Mouse (Mus musculus): ENCODE results near the gene Col4a4. TPM values are rescaled to one million over a fixed set of nuclear protein-coding genes. Genes with fewer than 3 reads are reported as not detected.

The Col4a4 gene
- total and polyA plus RNA-seq, 3 experiments: 0.27 TPM; not detected in 2

GRCm38 (mm10) chr1:82412085-82412484 is 174.6 kb downstream of the Col4a4 start:
- TF ChIP-seq GATA2 (IDR thresholded peaks at IDR 0.05; ENCODE audit: borderline replicate concordance, low read depth, low read length) (no peak), CTCF (IDR thresholded peaks at IDR 0.05; ENCODE audit: low read depth, low read length) (no peak)
- no peak for DNase-seq (ENCODE audit: low spot score)
- no peak overlapping the region for H3K4me3 ChIP-seq (ENCODE audit: low read depth, low read length)
- H3K9me3 ChIP-seq (replicated peaks): no peaks in the 10 kb centered on the region
- H3K4me1 ChIP-seq (ENCODE audit: insufficient read depth, low read depth, low read length): no peaks in the 10 kb centered on the region
- H3K27me3 ChIP-seq (ENCODE audit: insufficient read depth, low read length): no peaks in the 10 kb centered on the region
- H3K36me3 ChIP-seq (replicated peaks): peaks cover 65% of the 10 kb centered on the region
- no peak for ATAC-seq (ENCODE audit: extremely low read depth, insufficient number of reproducible peaks, low FRiP score, poor library complexity, severe bottlenecking)

DNA sequence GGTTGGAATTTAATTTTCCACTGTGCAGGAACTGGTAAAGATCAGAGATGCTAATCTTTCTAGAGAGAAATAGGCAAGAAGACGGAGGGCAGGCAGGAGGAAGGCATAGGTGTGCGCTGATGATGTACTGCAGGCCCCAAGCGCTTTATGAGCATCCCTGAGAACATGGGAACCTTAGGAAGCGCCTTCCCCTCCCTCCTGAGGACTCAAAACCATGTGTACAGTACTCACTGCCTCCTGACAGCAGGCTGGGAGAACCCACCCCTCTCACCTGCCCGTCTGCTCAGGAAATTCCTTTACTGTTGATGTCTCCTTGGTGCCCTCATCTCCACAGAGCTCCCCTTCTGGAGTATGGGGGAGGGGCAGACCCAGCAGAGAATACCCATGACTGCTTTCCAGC is 175.1 kb downstream of the Col4a4 start:
- no peak for TF ChIP-seq TAL1 (conservative IDR thresholded peaks at IDR 0.05; ENCODE audit: low read depth, low read length)
- no peak for TF ChIP-seq GATA1 (IDR thresholded peaks at IDR 0.05; ENCODE audit: borderline replicate concordance, low read length)
- no peak for TF ChIP-seq CTCF (IDR thresholded peaks at IDR 0.05; ENCODE audit: low read depth, low read length)
- TF ChIP-seq GATA2 (IDR thresholded peaks at IDR 0.05; ENCODE audit: borderline replicate concordance, low read depth, low read length): no peak
- no peak for TF ChIP-seq POLR2AphosphoS5 (IDR thresholded peaks at IDR 0.05; ENCODE audit: insufficient replicate concordance, low read depth, low read length)
- no peak for ATAC-seq (ENCODE audit: extremely low read depth, insufficient number of reproducible peaks, low FRiP score, poor library complexity, severe bottlenecking)

GRCm38 (mm10) chr1:82410548-82410947 is 176.1 kb downstream of the Col4a4 start:
- Histone ChIP-seq H3K27me3 (ENCODE audit: insufficient read depth, low read length) (no peaks in the 10 kb centered on the region), H3K36me3 (replicated peaks) (peaks cover 62% of the 10 kb centered on the region), H3K4me3 (ENCODE audit: low read depth, low read length) (no peak overlapping the region), H3K9me3 (replicated peaks) (no peaks in the 10 kb centered on the region), H3K4me1 (ENCODE audit: insufficient read depth, low read depth, low read length) (no peaks in the 10 kb centered on the region)
- ATAC-seq (ENCODE audit: extremely low read depth, insufficient number of reproducible peaks, low FRiP score, poor library complexity, severe bottlenecking): no peak
- DNase-seq (ENCODE audit: low spot score): no peak
- no peak for TF ChIP-seq GATA1 (IDR thresholded peaks at IDR 0.05; ENCODE audit: borderline replicate concordance, low read length)
- TF ChIP-seq POLR2AphosphoS5 (IDR thresholded peaks at IDR 0.05; ENCODE audit: insufficient replicate concordance, low read depth, low read length): no peak
- TF ChIP-seq GATA2 (IDR thresholded peaks at IDR 0.05; ENCODE audit: borderline replicate concordance, low read depth, low read length): no peak
- no peak for TF ChIP-seq TAL1 (conservative IDR thresholded peaks at IDR 0.05; ENCODE audit: low read depth, low read length)
- no peak for TF ChIP-seq CTCF (IDR thresholded peaks at IDR 0.05; ENCODE audit: low read depth, low read length)

More for the DNA sequence above, 175.1 kb downstream of the Col4a4 start:
- no peaks in the 10 kb centered on the region for H3K9me3 ChIP-seq (replicated peaks)
- no peak overlapping the region for H3K4me3 ChIP-seq (ENCODE audit: low read depth, low read length)
- no peak for DNase-seq (ENCODE audit: low spot score)
- no peaks in the 10 kb centered on the region for H3K4me1 ChIP-seq (ENCODE audit: insufficient read depth, low read depth, low read length)
- H3K36me3 ChIP-seq (replicated peaks): peaks cover 66% of the 10 kb centered on the region
- no peaks in the 10 kb centered on the region for H3K27me3 ChIP-seq (ENCODE audit: insufficient read depth, low read length)

DNA sequence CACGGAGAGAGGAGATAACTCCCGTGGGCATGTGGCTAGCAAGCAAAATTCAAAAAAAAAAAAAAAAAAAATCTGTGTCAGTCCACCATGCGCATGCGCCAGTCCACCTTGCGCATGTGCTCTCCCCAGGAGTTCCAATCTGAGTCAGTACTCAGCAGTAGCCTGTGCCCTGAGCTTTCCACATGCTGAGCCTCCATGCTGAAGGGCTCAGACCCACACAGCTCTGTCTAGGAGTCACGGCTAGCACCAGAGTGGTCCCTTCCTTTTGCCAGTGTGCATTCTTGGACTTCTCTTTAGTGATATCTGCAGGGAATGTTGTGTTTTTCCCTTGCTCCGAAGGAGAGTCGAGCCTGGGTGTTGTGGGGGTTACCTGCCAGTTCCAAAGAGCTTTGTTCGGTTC is 177.4 kb downstream of the Col4a4 start:
- TF ChIP-seq POLR2AphosphoS5 (IDR thresholded peaks at IDR 0.05; ENCODE audit: insufficient replicate concordance, low read depth, low read length) (no peak), CTCF (IDR thresholded peaks at IDR 0.05; ENCODE audit: low read depth, low read length) (no peak), TAL1 (conservative IDR thresholded peaks at IDR 0.05; ENCODE audit: low read depth, low read length) (no peak), GATA2 (IDR thresholded peaks at IDR 0.05; ENCODE audit: borderline replicate concordance, low read depth, low read length) (no peak)
- DNase-seq (ENCODE audit: low spot score): no peak
- Histone ChIP-seq H3K4me1 (ENCODE audit: insufficient read depth, low read depth, low read length) (no peaks in the 10 kb centered on the region), H3K36me3 (replicated peaks) (peaks cover 73% of the 10 kb centered on the region), H3K27me3 (ENCODE audit: insufficient read depth, low read length) (no peaks in the 10 kb centered on the region), H3K4me3 (ENCODE audit: low read depth, low read length) (no peak overlapping the region), H3K9me3 (replicated peaks) (no peaks in the 10 kb centered on the region)
- ATAC-seq (ENCODE audit: extremely low read depth, insufficient number of reproducible peaks, low FRiP score, poor library complexity, severe bottlenecking): no peak

DNA sequence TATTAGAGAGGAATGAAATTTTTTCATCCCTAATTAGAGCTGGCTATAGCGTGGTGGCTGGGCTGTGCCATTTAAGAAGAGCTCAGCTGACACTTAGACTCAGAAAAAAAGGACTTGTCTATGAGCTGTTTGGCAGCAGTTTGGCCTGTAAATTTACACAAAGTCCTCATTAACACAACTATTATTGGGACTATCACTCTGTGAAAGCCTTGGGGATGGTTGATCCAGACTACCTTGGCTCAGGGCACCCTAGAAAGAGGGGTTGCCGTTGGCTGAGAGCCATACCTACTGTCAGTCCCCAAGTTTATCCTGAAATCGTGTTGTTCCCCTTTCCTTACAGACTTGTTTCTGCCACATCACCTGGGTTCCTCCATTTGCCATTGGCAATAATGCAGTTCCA is 178.9 kb downstream of the Col4a4 start:
- DNase-seq (ENCODE audit: low spot score) (no peak), ATAC-seq (ENCODE audit: extremely low read depth, insufficient number of reproducible peaks, low FRiP score, poor library complexity, severe bottlenecking) (no peak)
- H3K4me1 ChIP-seq (ENCODE audit: insufficient read depth, low read depth, low read length): no peaks in the 10 kb centered on the region
- H3K9me3 ChIP-seq (replicated peaks): no peaks in the 10 kb centered on the region
- TF ChIP-seq GATA1 (IDR thresholded peaks at IDR 0.05; ENCODE audit: borderline replicate concordance, low read length): no peak
- TF ChIP-seq GATA2 (IDR thresholded peaks at IDR 0.05; ENCODE audit: borderline replicate concordance, low read depth, low read length): no peak
- TF ChIP-seq CTCF (IDR thresholded peaks at IDR 0.05; ENCODE audit: low read depth, low read length): no peak
- TF ChIP-seq TAL1 (conservative IDR thresholded peaks at IDR 0.05; ENCODE audit: low read depth, low read length): no peak
- no peak for TF ChIP-seq POLR2AphosphoS5 (IDR thresholded peaks at IDR 0.05; ENCODE audit: insufficient replicate concordance, low read depth, low read length)
- H3K36me3 ChIP-seq (replicated peaks): peaks cover 72% of the 10 kb centered on the region
- no peak overlapping the region for H3K4me3 ChIP-seq (ENCODE audit: low read depth, low read length)
- H3K27me3 ChIP-seq (ENCODE audit: insufficient read depth, low read length): no peaks in the 10 kb centered on the region

Other genes starting within 250 kb of the Col4a4 start
- gene Col4a3, start 72 bp upstream of the Col4a4 start, total RNA-seq (2014; fragmentation: Nextera tagmentation): 20.7 and 21.2 TPM in 2 replicates
- gene Col4a3, start 72 bp upstream of the Col4a4 start, total RNA-seq (2017): 5.3 and 6.1 TPM in 2 replicates
- 6.4 and 6.6 TPM in 2 replicates for gene Col4a3, start 72 bp upstream of the Col4a4 start, polyA plus RNA-seq (2012)
- 552 and 575 TPM in 2 replicates for gene Mff, start 138.0 kb upstream of the Col4a4 start, total RNA-seq (2014; fragmentation: Nextera tagmentation)
- 387 and 411 TPM in 2 replicates for gene Mff, start 138.0 kb upstream of the Col4a4 start, total RNA-seq (2017)
- 366 and 539 TPM in 2 replicates for gene Mff, start 138.0 kb upstream of the Col4a4 start, polyA plus RNA-seq (2012)
- not detected in 2 replicates for gene Tm4sf20, start 181.6 kb upstream of the Col4a4 start, total RNA-seq (2014; fragmentation: Nextera tagmentation)
- gene Tm4sf20, start 181.6 kb upstream of the Col4a4 start, total RNA-seq (2017): not detected in 2 replicates
- not detected in 2 replicates for gene Tm4sf20, start 181.6 kb upstream of the Col4a4 start, polyA plus RNA-seq (2012)
- gene Gm47791, start 184.4 kb upstream of the Col4a4 start, total RNA-seq (2014; fragmentation: Nextera tagmentation): not detected in 2 replicates
- gene Gm47791, start 184.4 kb upstream of the Col4a4 start, total RNA-seq (2017): not detected in 2 replicates
- gene Gm47791, start 184.4 kb upstream of the Col4a4 start, polyA plus RNA-seq (2012): not detected in 2 replicates

Data from G1E (cell line).